Mouse (Mus musculus) liver, embryonic 14.5 days (tissue): ENCODE measurements at regions not wholly inside any gene's neighbourhood (a gene's known extent, or its start where the extent isn't known, plus 50 kb on each side); places are given as distances from the start of the nearest gene placed in this dataset.

Experiments used
- ATAC-seq: fragments of 200-750 bp; cut with Nextera tagmentation; 2 replicates; pipeline ENCODE4 v1.8.0; 2017; ENCODE audit warnings: moderate number of reproducible peaks, mild to moderate bottlenecking, moderate library complexity; ENCODE audit not compliant: insufficient read depth
- DNase-seq, 3 experiments: peaks; one replicate each; pipeline ENCODE4 v3.0.0-alpha.2; 2012 to 2013; ENCODE audit warnings: low read depth in 3 of 3, low spot score in 3 of 3
- H3K27ac ChIP-seq: fragments of 300-500 bp; sonication (generic); 2 replicates; pipeline ENCODE4 v1.5.1; 2014; ENCODE audit warnings: moderate library complexity, mild to moderate bottlenecking, control low read depth, inconsistent platforms
- H3K27me3 ChIP-seq: fragments of 300-500 bp; sonication (generic); 2 replicates; pipeline ENCODE4 v1.6.1; 2014; ENCODE audit warnings: mild to moderate bottlenecking, low read length, moderate library complexity; ENCODE audit not compliant: control insufficient read depth, insufficient read depth
- H3K36me3 ChIP-seq: fragments of 300-500 bp; sonication (generic); replicated peaks from 2 replicates; pipeline ENCODE4 v1.6.1; 2014; ENCODE audit warnings: low read depth; ENCODE audit not compliant: control insufficient read depth, insufficient read depth
- H3K4me1 ChIP-seq, 2 experiments: fragments of 200-500 bp in 1 of 2; fragments of 300-500 bp in 1 of 2; sonication (generic) in 1 of 2; replicated peaks; 2 replicates each; pipeline ENCODE4 v1.6.1; 2012 to 2014; ENCODE audit warnings: antibody characterized with exemption in 1 of 2, inconsistent platforms in 1 of 2, low read length in 1 of 2; ENCODE audit not compliant: control insufficient read depth in 2 of 2, insufficient read depth in 2 of 2
- H3K4me2 ChIP-seq: fragments of 300-500 bp; sonication (generic); 2 replicates; pipeline ENCODE4 v1.6.1; 2014; ENCODE audit warnings: low read depth, mild to moderate bottlenecking, control low read depth, moderate library complexity
- H3K4me3 ChIP-seq, 2 experiments: fragments of 200-500 bp in 1 of 2; fragments of 300-500 bp in 1 of 2; sonication (generic) in 1 of 2; 2 replicates each; pipeline ENCODE4 v1.5.1; 2012 to 2014; ENCODE audit warnings: low read depth in 2 of 2, low read length in 2 of 2, mild to moderate bottlenecking in 2 of 2, control low read depth in 1 of 2, inconsistent platforms in 1 of 2, moderate library complexity in 1 of 2; ENCODE audit not compliant: insufficient read depth in 1 of 2
- H3K9ac ChIP-seq: fragments of 300-500 bp; sonication (generic); replicated peaks from 2 replicates; pipeline ENCODE4 v1.6.1; 2014; ENCODE audit warnings: mild to moderate bottlenecking, control low read depth, moderate library complexity
- H3K9me3 ChIP-seq: fragments of 300-500 bp; sonication (generic); 2 replicates; pipeline ENCODE4 v1.6.1; 2016; ENCODE audit warnings: low read length, mixed read lengths; ENCODE audit not compliant: control insufficient read depth
- CTCF ChIP-seq: IDR thresholded peaks from 2 replicates; pipeline ENCODE4 v1.5.1; 2016; ENCODE audit warnings: antibody characterized with exemption, low read depth, control low read depth
- EP300 ChIP-seq: IDR thresholded peaks from 2 replicates; pipeline ENCODE4 v1.6.1; 2016; ENCODE audit warnings: antibody characterized with exemption, low read depth
- WGBS: fragments of 180-500 bp; shearing (Covaris S2); extraction: QIAGEN DNeasy Blood & Tissue Kit; methylation state at CpG from one replicate; pipeline ENCODE4 v1.1.7; 2014; ENCODE audit not compliant: insufficient replicate concordance; 5-methylcytosine and 5-hydroxymethylcytosine counted together

GRCm38 (mm10) chr14:98533600-98533999 is 364.0 kb upstream of the Dach1 start:
- no peaks in the 10 kb centered on the region for H3K9me3 ChIP-seq
- H3K4me1 ChIP-seq: no peaks in the 10 kb centered on the region
- H3K9ac ChIP-seq: no peak overlapping the region
- H3K27ac ChIP-seq: no peak overlapping the region
- ATAC-seq (no peak), DNase-seq (no peak)
- no peak overlapping the region for H3K4me3 ChIP-seq
- no peak for TF ChIP-seq EP300
- no peak for TF ChIP-seq CTCF
- no peaks in the 10 kb centered on the region for H3K27me3 ChIP-seq
- no peaks in the 10 kb centered on the region for H3K36me3 ChIP-seq
- H3K4me2 ChIP-seq: no peak overlapping the region
- 56% methylated on average over 10 of the region's 10 CpGs for WGBS

- WGBS: 77% methylated on average over 3 of the region's 3 CpGs
- Histone ChIP-seq H3K9me3 (no peaks in the 10 kb centered on the region), H3K4me3 (no peak overlapping the region), H3K9ac (no peak overlapping the region), H3K27ac (no peak overlapping the region), H3K4me1 (no peaks in the 10 kb centered on the region), H3K4me2 (no peak overlapping the region), H3K27me3 (no peaks in the 10 kb centered on the region), H3K36me3 (no peaks in the 10 kb centered on the region)
- DNase-seq: no peak
- ATAC-seq: no peak
- TF ChIP-seq EP300 (no peak), CTCF (no peak)
Measured at GRCm38 (mm10) chr14:98520966-98521365, 351.4 kb upstream of the Dach1 start.

GRCm38 (mm10) chr14:98505321-98505720 is 335.8 kb upstream of the Dach1 start:
- DNase-seq (no peak), ATAC-seq (no peak)
- H3K9ac ChIP-seq: no peak overlapping the region
- no peaks in the 10 kb centered on the region for H3K4me1 ChIP-seq
- H3K27me3 ChIP-seq: no peaks in the 10 kb centered on the region
- H3K4me2 ChIP-seq: no peak overlapping the region
- WGBS: 65% methylated on average over 6 of the region's 6 CpGs
- no peaks in the 10 kb centered on the region for H3K9me3 ChIP-seq
- TF ChIP-seq CTCF: no peak
- TF ChIP-seq EP300: no peak
- H3K36me3 ChIP-seq: no peaks in the 10 kb centered on the region
- no peak overlapping the region for H3K4me3 ChIP-seq
- H3K27ac ChIP-seq: no peak overlapping the region

- no peaks in the 10 kb centered on the region for H3K4me1 ChIP-seq
- H3K27me3 ChIP-seq: no peaks in the 10 kb centered on the region
- TF ChIP-seq CTCF (no peak), EP300 (no peak)
- no peak overlapping the region for H3K4me3 ChIP-seq
- 59% methylated on average over 8 of the region's 8 CpGs for WGBS
- no peak for DNase-seq
- ATAC-seq: no peak
- H3K36me3 ChIP-seq: no peaks in the 10 kb centered on the region
- no peak overlapping the region for H3K27ac ChIP-seq
- no peak overlapping the region for H3K4me2 ChIP-seq
- no peak overlapping the region for H3K9ac ChIP-seq
- no peaks in the 10 kb centered on the region for H3K9me3 ChIP-seq
Measured at GRCm38 (mm10) chr14:98477416-98477815, 307.9 kb upstream of the Dach1 start.

GRCm38 (mm10) chr14:98471803-98472509 is 302.4 kb upstream of the Dach1 start:
- 60% methylated on average over 5 of the region's 5 CpGs for WGBS
- no peaks in the 10 kb centered on the region for H3K9me3 ChIP-seq
- no peak overlapping the region for H3K4me3 ChIP-seq
- no peak overlapping the region for H3K27ac ChIP-seq
- no peak for TF ChIP-seq CTCF
- TF ChIP-seq EP300: no peak
- DNase-seq: no peak
- H3K9ac ChIP-seq: no peak overlapping the region
- no peaks in the 10 kb centered on the region for H3K36me3 ChIP-seq
- H3K4me2 ChIP-seq: no peak overlapping the region
- no peaks in the 10 kb centered on the region for H3K4me1 ChIP-seq
- no peak for ATAC-seq
- no peaks in the 10 kb centered on the region for H3K27me3 ChIP-seq
